Mouse (Mus musculus) cerebellum, adult 2 months (tissue): ENCODE data around the gene Adamts13. TPM values are rescaled to one million over a fixed set of nuclear protein-coding genes. Genes with fewer than 3 reads are reported as not detected.

Experiments used
- DNase-seq, 2 experiments: peaks; one replicate each; pipeline ENCODE4 v3.0.0; 2021
- H3K27ac ChIP-seq: fragments of 200-500 bp; 2 replicates; pipeline ENCODE4 v1.5.1; 2012; ENCODE audit warnings: low read length, control low read depth, inconsistent platforms; ENCODE audit not compliant: insufficient read depth
- H3K27me3 ChIP-seq: fragments of 200-500 bp; 2 replicates; pipeline ENCODE4 v1.6.1; 2012; ENCODE audit warnings: inconsistent platforms, mild to moderate bottlenecking, low read length, moderate library complexity; ENCODE audit not compliant: control insufficient read depth, insufficient read depth
- H3K4me1 ChIP-seq: fragments of 200-500 bp; 2 replicates; pipeline ENCODE4 v1.6.1; 2011; ENCODE audit warnings: low read length; ENCODE audit not compliant: control insufficient read depth, insufficient read depth
- H3K4me3 ChIP-seq: fragments of 200-500 bp; replicated peaks from 2 replicates; pipeline ENCODE3; 2011; ENCODE audit warnings: mild to moderate bottlenecking, low read depth, low read length, control low read depth; ENCODE audit not compliant: insufficient read depth
- CTCF ChIP-seq: fragments of 200-500 bp; IDR thresholded peaks from 2 replicates; pipeline ENCODE4 v1.5.1; 2011; ENCODE audit warnings: low read depth, mild to moderate bottlenecking, control low read depth, low read length, moderate library complexity, borderline replicate concordance; ENCODE audit not compliant: insufficient read depth
- POLR2A ChIP-seq: fragments of 200-500 bp; IDR thresholded peaks from 2 replicates; pipeline ENCODE4 v1.6.1; 2011; ENCODE audit warnings: low read length, control low read depth, borderline replicate concordance; ENCODE audit not compliant: insufficient read depth
- WGBS: fragments of 180-500 bp; shearing (Covaris S2); methylation state at CpG from one replicate; pipeline ENCODE4 v1.1.7; 2018; 5-methylcytosine and 5-hydroxymethylcytosine counted together
- polyA plus RNA-seq: library from polyadenylated mRNA; depleted of rRNA; stranded (reverse); fragments of >200 nt; gene quantifications from 2 replicates; pipeline ENCODE4 v1.2.3, GENCODE M21; 2012; rRNA removed

Gene Adamts13
- polyA plus RNA-seq, 1 experiment, result not detected

GRCm38 (mm10) chr2:27059187-27059586, 86.0 kb downstream of the Adamts13 start:
- no peak for DNase-seq
- TF ChIP-seq CTCF (no peak), POLR2A (no peak)
- WGBS, result 59% methylated on average over 9 of the region's 9 CpGs
- no peak overlapping the region for H3K27ac ChIP-seq
- H3K27me3 ChIP-seq, result no peaks in the 10 kb centered on the region
- H3K4me1 ChIP-seq, result no peaks in the 10 kb centered on the region
- H3K4me3 ChIP-seq, result no peak overlapping the region

Other genes with a start within 250 kb of the Adamts13 start
- 0.08 TPM in 1 of 2 replicates, not detected in the other for gene Abo, start 108.4 kb upstream of the Adamts13 start, polyA plus RNA-seq
- 24.0 and 25.2 TPM in 2 replicates for gene Surf6, start 70.5 kb upstream of the Adamts13 start, polyA plus RNA-seq
- gene Med22, start 62.7 kb upstream of the Adamts13 start, polyA plus RNA-seq, result 56.6 and 58.1 TPM in 2 replicates
- gene Rpl7a, start 62.7 kb upstream of the Adamts13 start, polyA plus RNA-seq, result 670 and 676 TPM in 2 replicates
- 58.6 and 60.9 TPM in 2 replicates for gene Surf2, start 57.0 kb upstream of the Adamts13 start, polyA plus RNA-seq
- 153 and 159 TPM in 2 replicates for gene Surf1, start 56.9 kb upstream of the Adamts13 start, polyA plus RNA-seq
- gene Surf4, start 39.5 kb upstream of the Adamts13 start, polyA plus RNA-seq, result 54.9 and 60.5 TPM in 2 replicates
- 0.28 and 0.30 TPM in 2 replicates for gene Stkld1, start 39.4 kb upstream of the Adamts13 start, polyA plus RNA-seq
- 70.3 and 72.2 TPM in 2 replicates for gene Rexo4, start 9.0 kb upstream of the Adamts13 start, polyA plus RNA-seq
- 65.8 and 66.5 TPM in 2 replicates for gene Cacfd1, start 36.5 kb downstream of the Adamts13 start, polyA plus RNA-seq
- 45.4 and 49.8 TPM in 2 replicates for gene Slc2a6, start 54.6 kb downstream of the Adamts13 start, polyA plus RNA-seq
- 0.22 and 0.43 TPM in 2 replicates for gene Mymk, start 98.8 kb downstream of the Adamts13 start, polyA plus RNA-seq
- 3.8 and 4.1 TPM in 2 replicates for gene Adamtsl2, start 106.0 kb downstream of the Adamts13 start, polyA plus RNA-seq
- gene Fam163b, start 169.1 kb downstream of the Adamts13 start, polyA plus RNA-seq, result 19.7 and 24.3 TPM in 2 replicates
- 5.9 and 6.3 TPM in 2 replicates for gene Dbh, start 191.8 kb downstream of the Adamts13 start, polyA plus RNA-seq